Mouse (Mus musculus) thymus, adult 2 months (tissue): ENCODE measurements around the gene Cldn6. TPM values are rescaled to one million over a fixed set of nuclear protein-coding genes. Genes with fewer than 3 reads are reported as not detected.
A peak's percentile ranks its signal among the peaks of the same experiment; 100 is the strongest.

ENCODE experiments used
- DNase-seq: peaks from one replicate; pipeline ENCODE4 v3.0.0; 2021
- H3K27ac ChIP-seq: fragments of 200-500 bp; 2 replicates; pipeline ENCODE4 v1.5.1; 2012; ENCODE audit warnings: low read length, control low read depth; ENCODE audit not compliant: control insufficient read depth, insufficient read depth
- H3K27me3 ChIP-seq: fragments of 200-500 bp; 2 replicates; pipeline ENCODE4 v1.6.1; 2012; ENCODE audit warnings: mild to moderate bottlenecking, low read length, moderate library complexity, mixed read lengths; ENCODE audit not compliant: control insufficient read depth, insufficient read depth
- H3K36me3 ChIP-seq: fragments of 200-500 bp; 2 replicates; pipeline ENCODE4 v1.6.1; 2012; ENCODE audit warnings: mild to moderate bottlenecking, low read length, moderate library complexity; ENCODE audit not compliant: control insufficient read depth, insufficient read depth
- H3K4me1 ChIP-seq: fragments of 200-500 bp; replicated peaks from 2 replicates; pipeline ENCODE4 v1.6.1; 2012; ENCODE audit warnings: low read length; ENCODE audit not compliant: control insufficient read depth, insufficient read depth
- H3K4me3 ChIP-seq: fragments of 200-500 bp; 2 replicates; pipeline ENCODE4 v1.5.1; 2012; ENCODE audit warnings: mild to moderate bottlenecking, low read length, control low read depth, moderate library complexity; ENCODE audit not compliant: control insufficient read depth, insufficient read depth
- CTCF ChIP-seq: fragments of 200-500 bp; IDR thresholded peaks from 2 replicates; pipeline ENCODE4 v1.5.1; 2012; ENCODE audit warnings: mild to moderate bottlenecking, control low read depth, low read length, moderate library complexity, borderline replicate concordance; ENCODE audit not compliant: control insufficient read depth, poor library complexity, insufficient read depth; ENCODE audit errors: extremely low read depth
- POLR2A ChIP-seq: fragments of 200-500 bp; IDR thresholded peaks from 2 replicates; pipeline ENCODE4 v1.6.1; 2012; ENCODE audit warnings: mild to moderate bottlenecking, low read length, control low read depth, moderate library complexity; ENCODE audit not compliant: control insufficient read depth, poor library complexity, insufficient read depth; ENCODE audit errors: extremely low read depth
- WGBS: fragments of 180-500 bp; shearing (Covaris S2); methylation state at CpG from one replicate; pipeline ENCODE4 v1.1.7; 2018; 5-methylcytosine and 5-hydroxymethylcytosine counted together
- polyA plus RNA-seq: library from polyadenylated mRNA; depleted of rRNA; stranded (reverse); fragments of >200 nt; gene quantifications from 2 replicates; pipeline ENCODE4 v1.2.3, GENCODE M21; 2012

Cldn6 gene
- polyA plus RNA-seq, 1 experiment = 0.47 TPM

- WGBS = 96% methylated on average over 1 of the region's 1 CpGs
- H3K4me1 ChIP-seq = peaks cover 4% of the 10 kb centered on the region; the same call in 1 of the 2 replicates
- H3K27me3 ChIP-seq = peaks cover 4% of the 10 kb centered on the region; the same call in 1 of the 2 replicates
- H3K36me3 ChIP-seq = no peaks in the 10 kb centered on the region
- H3K4me3 ChIP-seq = no peak overlapping the region
- TF ChIP-seq CTCF (no peak), POLR2A (no peak)
- no peak for DNase-seq
- no peak overlapping the region for H3K27ac ChIP-seq
Observed at GRCm38 (mm10) chr17:23694491-23694890, 15.4 kb downstream of the Cldn6 start.

GRCm38 (mm10) chr17:23695801-23696200, 16.8 kb downstream of the Cldn6 start:
- no peak for DNase-seq
- TF ChIP-seq POLR2A (no peak), CTCF (no peak)
- H3K4me3 ChIP-seq = no peak overlapping the region
- no peaks in the 10 kb centered on the region for H3K36me3 ChIP-seq
- WGBS = 74% methylated on average over 3 of the region's 3 CpGs
- no peak overlapping the region for H3K27ac ChIP-seq
- H3K4me1 ChIP-seq = peaks cover 10% of the 10 kb centered on the region; the same call in 1 of the 2 replicates
- H3K27me3 ChIP-seq = peaks cover 13% of the 10 kb centered on the region; the same call in 1 of the 2 replicates

GRCm38 (mm10) chr17:23699131-23700077, 20.4 kb downstream of the Cldn6 start:
- H3K27ac ChIP-seq = no peak overlapping the region
- 6% methylated on average over 90 of the region's 101 CpGs for WGBS
- DNase-seq = peak; percentile 17
- H3K4me3 ChIP-seq = peak overlapping the region; percentile 29
- H3K27me3 ChIP-seq = peaks cover 13% of the 10 kb centered on the region; the same call in 1 of the 2 replicates
- H3K4me1 ChIP-seq = peaks cover 10% of the 10 kb centered on the region; the same call in 1 of the 2 replicates
- H3K36me3 ChIP-seq = no peaks in the 10 kb centered on the region
- TF ChIP-seq POLR2A (no peak), CTCF (no peak)

GRCm38 (mm10) chr17:23700079-23700478, 21.0 kb downstream of the Cldn6 start:
- DNase-seq = peak; percentile 81
- Histone ChIP-seq H3K27ac (no peak overlapping the region), H3K4me3 (peak overlapping the region; percentile 29), H3K27me3 (peaks cover 13% of the 10 kb centered on the region; the same call in 1 of the 2 replicates), H3K36me3 (no peaks in the 10 kb centered on the region), H3K4me1 (peaks cover 10% of the 10 kb centered on the region; the same call in 1 of the 2 replicates)
- TF ChIP-seq POLR2A (no peak), CTCF (no peak)
- under 1% methylated on average over 28 of the region's 28 CpGs for WGBS

GRCm38 (mm10) chr17:23703301-23703700, 24.3 kb downstream of the Cldn6 start:
- H3K4me1 ChIP-seq = peaks cover 10% of the 10 kb centered on the region; the same call in 1 of the 2 replicates
- WGBS = 94% methylated on average over 9 of the region's 9 CpGs

GRCm38 (mm10) chr17:23704741-23705140, 25.7 kb downstream of the Cldn6 start:
- no peak overlapping the region for H3K4me3 ChIP-seq
- WGBS = 82% methylated on average over 7 of the region's 7 CpGs

More at GRCm38 (mm10) chr17:23703301-23703700, 24.3 kb downstream of the Cldn6 start:
- no peak overlapping the region for H3K27ac ChIP-seq
- H3K4me3 ChIP-seq = no peak overlapping the region
- TF ChIP-seq POLR2A (no peak), CTCF (no peak)
- no peak for DNase-seq
- peaks cover 13% of the 10 kb centered on the region; the same call in 1 of the 2 replicates for H3K27me3 ChIP-seq
- no peaks in the 10 kb centered on the region for H3K36me3 ChIP-seq

More at GRCm38 (mm10) chr17:23704741-23705140, 25.7 kb downstream of the Cldn6 start:
- no peak overlapping the region for H3K27ac ChIP-seq
- DNase-seq = no peak
- no peaks in the 10 kb centered on the region for H3K36me3 ChIP-seq
- H3K4me1 ChIP-seq = peaks cover 3% of the 10 kb centered on the region; the same call in 1 of the 2 replicates
- H3K27me3 ChIP-seq = peaks cover 6% of the 10 kb centered on the region; the same call in 1 of the 2 replicates
- TF ChIP-seq POLR2A (no peak), CTCF (no peak)
